Mouse (Mus musculus): ENCODE measurements around the gene Krtcap3.
"Not testable (repeated sequence)": the region's sequence is repeated elsewhere in the genome, so short reads cannot be mapped to it uniquely, and the experiment has no call there.

Gene Krtcap3

DNA sequence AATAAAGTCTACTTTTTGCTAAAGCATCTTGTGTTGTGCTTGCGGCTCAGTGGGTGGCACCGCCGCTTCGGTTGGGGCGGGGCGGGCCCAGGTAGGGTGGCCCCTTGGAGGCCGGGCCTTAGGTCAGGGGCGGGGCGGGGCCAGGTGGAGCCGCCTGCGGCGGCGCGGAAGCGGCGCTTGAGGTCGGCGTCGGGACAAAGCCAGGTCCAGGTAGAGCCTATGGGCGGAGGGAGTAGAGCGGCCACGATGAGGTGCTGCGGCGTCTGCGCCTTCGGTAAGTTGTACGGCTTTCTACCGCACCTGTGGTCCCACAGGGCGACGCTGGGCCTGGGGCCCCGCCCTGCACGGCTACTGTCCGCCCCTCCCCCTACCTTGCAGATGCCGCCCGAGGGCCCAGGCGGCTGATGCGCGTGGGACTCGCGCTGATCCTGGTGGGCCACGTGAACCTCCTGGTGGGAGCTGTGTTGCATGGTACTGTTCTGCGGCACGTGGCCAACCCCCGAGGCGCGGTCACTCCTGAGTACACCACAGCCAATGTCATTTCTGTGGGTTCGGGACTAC is at the start of gene Krtcap3:
Gene Krtcap3 (plus strand): TSS at position 151 of the 561 bp plus-strand sequence.
- DNase-seq = peak; percentile 25

DNA sequence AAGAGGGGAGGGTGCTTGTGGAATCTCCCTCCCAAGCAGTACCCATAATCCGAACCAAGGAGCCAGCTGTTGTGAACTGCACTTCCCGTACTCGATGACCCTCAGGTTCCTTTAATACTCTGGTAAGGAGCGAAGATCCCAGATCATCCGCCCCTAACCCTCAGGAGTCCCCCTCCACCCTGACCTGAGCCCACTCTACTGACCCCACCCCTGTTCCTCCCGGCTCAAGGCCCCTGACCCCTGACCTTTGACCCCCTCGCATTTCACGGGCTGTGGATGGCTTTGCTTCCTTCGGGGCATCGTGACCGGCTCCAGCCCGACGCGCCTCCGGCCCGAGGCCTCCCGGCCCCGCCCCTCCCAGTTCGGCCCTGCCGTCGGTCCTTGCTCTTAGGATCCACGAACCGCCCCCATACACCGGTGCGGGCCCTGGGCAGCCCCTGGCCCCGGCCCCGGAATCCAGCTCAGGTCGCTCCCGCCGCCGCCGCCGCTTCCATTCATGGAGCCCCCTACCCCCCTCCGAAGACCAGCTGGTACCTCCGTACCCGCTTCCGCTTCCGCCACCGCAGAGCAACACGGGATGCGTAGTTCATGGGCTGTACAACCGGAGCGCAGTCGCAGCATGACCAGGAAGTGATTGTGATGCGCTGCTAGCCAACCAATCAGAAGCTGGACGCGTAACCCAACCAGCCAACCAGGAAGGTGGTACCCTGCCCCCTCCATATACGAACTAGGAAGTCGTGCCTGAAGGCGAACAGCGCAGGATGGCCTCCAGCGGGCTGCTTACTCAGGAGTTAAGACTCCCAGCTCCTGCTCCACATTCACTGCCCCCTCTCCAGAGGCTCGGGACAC is 49.5 kb upstream of the Krtcap3 start, which contains the start of gene Zfp513:
Gene Zfp513 (minus strand): TSS at position 562 of the 849 bp plus-strand sequence.
- DNase-seq = peak; percentile 98

DNA sequence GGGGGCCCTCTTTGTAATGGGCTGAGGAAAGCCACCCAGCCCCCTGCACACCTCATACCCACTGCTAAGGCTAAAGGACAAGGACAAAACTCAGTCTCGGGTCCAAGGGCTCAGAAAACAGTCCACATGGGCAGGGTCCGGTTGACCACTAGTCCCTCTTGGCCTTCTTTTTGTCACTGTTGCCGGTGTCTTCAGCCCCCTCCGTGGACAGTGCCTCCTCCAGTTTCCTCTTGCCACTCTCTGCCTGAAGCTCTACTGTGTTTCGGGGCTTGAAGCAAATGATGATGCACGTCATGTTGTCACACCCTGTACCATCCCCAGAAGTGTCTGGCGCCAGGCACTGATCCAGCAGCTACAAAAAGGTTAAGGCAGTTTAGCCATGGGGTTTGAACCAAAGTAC is 48.6 kb upstream of the Krtcap3 start:
- no peak for DNase-seq

DNA sequence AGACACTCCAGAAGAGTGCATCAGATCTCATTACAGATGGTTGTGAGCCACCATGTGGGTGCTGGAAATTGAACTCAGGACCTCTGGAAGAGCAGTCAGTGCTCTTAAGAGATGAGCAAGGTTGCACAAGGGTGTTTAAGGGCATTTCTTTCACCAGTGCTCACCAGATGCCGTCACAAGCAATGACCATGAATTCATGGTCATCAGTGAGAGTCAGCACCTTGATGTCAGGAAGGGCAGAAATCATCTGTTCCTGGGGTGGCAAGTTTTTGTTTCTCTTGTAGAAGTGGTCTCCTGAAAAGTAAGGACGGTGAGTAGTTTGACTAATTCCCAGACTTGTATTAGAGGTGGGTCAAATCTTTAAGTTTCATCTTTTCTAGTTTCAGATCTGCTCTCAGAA is 47.6 kb upstream of the Krtcap3 start:
- no peak for DNase-seq

DNA sequence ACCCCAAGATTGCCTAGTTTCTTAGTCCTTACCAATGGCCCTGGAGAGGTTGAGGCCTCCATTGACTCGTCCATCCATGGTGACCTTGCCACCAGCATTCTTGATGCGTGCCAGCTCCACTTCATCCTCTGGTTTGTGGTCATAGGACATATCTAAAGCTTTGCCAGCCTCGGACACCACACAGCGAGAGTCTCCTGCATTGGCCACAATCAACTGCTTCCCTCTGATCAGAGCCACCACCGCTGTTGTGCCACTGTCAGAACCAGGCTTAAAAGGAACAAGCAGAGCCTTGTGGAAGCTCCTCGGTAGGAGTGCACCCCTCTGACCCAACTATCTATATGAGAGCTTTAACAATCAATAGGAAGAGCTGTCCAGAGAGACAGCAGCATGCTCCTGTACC is 47.1 kb upstream of the Krtcap3 start:
- DNase-seq = no peak

DNA sequence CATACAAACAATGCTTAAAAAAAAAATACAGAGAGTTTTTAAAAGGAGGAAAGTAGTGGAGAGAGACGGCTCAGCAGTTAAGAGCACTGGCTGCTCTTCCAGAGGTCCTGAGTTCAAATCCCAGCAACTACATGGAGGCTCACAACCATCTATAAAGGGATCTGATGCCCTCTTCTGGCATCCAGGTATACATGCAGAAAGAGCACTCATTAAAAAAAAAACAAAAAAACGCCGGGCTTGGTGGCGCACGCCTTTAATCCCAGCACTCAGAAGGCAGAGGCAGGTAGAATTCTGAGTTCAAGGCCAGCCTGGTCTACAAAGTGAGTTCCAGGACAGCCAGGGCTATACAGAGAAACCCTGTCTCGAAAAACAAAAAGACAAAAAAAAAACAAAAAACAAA is 34.9 kb upstream of the Krtcap3 start:
- DNase-seq = not testable (repeated sequence)

DNA sequence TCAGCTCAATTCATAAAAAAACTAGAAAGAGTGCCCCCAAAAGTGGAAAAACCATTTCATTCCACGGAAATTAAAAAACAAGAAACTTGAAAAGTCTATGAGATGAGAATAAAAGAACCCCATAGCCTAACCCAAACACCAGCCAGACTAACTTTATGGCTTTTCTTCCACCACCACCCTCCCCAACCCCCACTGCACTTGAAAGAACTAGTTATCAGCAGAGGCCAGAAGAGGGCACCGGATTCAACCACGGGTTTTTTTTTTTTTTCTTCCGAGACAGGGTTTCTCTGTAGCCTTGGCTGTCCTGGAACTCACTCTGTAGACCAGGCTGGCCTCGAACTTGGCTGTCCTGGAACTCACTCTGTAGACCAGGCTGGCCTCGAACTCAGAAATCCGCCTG is 33.2 kb upstream of the Krtcap3 start:
- DNase-seq = no peak

DNA sequence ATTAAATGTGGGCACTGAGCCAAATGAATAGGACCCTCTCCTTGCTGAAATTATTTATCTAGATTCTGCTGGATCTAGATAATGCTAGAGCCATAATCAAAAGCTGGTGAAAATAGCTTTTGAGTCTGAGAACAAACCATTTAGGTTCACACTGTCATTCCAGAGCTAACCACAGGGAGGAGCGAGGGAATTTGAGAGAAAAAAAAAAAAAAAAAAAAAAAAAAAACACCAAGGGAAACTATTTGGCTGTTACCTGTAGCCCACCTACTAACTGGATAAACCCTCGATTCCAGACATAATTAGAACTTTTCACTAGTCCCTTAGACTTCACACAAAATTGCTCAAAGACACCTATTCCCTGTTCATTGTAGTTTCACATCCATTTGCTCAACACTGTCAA is 32.4 kb upstream of the Krtcap3 start:
- peak; percentile 32 for DNase-seq

DNA sequence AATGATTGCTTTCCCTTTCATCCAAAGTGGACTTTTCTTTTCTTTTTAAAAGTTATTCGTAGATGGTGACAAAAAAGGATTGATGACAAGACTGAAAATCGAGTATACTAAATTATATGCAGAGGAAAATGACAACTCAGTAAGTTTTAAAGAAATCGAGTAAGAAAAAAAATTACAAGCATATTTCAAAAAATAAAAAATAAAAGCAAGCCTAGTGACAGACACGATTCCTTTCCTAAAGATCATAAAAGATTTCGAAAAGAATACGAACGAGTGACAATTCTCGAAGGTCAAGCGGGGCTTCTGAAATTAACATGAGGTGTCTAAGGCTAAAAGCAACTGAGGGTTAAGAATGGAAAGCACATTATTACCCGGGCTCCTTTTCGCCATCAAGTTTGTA is 32.0 kb upstream of the Krtcap3 start:
- DNase-seq = no peak

DNA sequence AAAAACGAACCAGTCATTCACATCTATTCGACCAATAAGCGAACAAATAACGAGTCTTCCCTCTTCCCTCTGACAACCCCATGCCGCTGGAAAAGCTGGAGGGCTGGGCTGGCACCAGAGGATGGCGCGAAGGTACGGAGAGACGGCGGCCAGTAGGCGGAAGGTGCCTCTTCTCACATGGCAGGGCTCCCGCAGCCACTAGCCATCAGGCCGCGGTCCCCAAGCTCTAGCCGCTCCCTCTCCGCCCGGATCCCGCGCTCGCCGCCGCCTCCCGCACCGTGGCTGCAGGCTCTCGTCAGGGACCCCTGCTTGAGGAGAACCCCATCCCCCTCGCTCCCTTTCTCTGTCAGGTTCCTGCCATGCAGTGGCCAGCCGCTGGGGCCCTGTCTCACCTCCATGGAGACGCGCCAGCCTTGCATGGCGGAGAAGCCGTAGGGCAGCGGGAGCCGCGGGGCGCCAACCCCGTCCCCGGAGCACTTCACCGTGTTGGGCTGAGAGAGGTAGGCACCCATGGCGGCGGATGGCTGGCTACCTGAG is 31.5 kb upstream of the Krtcap3 start:
- DNase-seq = no peak

DNA sequence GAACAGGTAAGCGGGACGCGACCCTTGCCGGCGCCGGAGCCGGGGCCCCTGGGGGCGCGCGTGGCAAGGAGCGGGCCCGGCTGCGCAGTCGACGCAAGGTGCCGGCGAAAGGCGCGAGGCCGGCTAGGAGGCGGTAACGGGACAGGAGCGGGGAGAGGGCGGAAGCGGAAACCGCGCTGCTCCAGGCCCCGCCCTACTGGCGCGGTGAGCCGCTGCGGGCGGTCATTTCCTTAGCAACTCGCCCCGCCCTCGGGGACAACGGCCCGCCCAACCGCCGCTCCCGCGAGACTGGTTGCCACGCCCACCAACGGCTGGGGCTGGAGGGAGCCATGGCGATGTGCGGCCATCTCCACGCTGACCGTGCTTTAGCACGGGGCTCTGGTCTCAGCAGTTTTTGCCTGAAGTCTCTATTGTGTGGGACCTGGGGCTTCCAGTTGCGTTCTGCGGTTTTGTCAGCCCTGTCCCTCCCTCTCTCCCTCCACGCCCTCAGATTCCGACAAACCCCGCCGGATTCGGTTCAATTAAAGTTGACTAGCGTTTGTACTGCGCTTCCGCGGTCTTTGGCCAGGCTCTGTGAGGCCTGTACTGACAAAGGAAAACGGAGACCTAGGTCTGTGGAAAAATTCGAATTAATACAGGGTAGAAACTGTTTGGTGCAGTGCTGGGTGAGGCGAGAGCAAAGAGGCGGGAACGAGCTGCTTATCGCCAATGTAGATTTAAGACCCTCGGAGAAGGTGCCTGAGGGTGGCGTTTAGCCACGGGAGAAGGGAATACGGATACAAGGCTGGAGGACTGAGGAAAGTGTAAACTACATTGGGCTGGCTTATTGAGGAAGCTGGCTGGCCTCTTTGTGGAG is 30.8 kb upstream of the Krtcap3 start, which contains the start of gene Ppm1g:
Gene Ppm1g (minus strand): TSS at position 240 of the 856 bp plus-strand sequence.
- peak; percentile 93 for DNase-seq

DNA sequence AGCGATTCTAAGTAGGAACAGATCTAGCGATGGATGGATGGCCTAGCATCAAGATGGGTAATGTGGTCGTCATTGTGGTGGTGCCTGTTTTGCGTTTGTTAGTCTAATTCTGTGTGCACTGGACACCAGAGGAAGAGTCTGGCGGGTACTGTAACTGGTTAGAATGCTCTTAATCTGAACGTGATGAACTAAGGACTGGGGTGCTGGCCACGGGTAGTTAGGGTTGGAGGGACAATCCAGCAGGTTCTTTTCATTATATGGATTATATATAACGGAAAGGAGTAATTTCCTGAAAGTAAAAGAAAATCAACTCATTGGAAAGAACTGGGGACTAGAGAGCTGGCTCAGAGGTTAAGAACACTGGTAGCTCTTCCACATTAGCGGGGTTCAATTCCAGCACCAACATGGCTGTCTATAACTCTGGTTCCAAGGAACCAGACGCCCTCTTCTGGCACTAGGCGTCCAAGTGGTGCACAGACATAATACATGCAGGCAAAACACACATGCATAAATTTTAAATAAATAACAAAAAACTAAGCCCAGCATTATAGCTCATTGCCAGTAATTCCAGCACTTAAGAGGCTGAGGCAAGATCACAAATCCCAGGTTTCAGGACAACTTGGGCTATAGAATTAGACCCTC is 30.1 kb upstream of the Krtcap3 start:
- DNase-seq = peak; percentile 49

DNA sequence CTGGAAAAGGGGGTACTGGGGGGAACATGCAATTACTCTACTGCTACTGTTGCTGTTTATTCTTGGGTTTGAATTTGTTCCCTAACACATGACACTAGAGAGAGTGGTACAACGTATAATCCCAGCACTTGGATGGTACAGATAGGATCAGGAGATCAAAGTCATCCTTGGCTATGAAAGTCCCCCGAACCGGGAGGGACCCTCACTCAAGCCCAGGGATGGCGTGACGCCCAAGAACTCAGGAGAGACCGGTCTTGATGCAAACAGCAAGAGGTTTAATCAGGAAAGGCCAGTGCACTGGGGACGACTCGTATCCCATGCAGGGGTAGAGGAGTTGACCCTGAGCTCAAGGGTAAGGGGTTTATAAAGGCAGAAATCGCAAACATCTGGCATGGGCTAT is 28.8 kb upstream of the Krtcap3 start:
- peak; percentile 51 for DNase-seq

DNA sequence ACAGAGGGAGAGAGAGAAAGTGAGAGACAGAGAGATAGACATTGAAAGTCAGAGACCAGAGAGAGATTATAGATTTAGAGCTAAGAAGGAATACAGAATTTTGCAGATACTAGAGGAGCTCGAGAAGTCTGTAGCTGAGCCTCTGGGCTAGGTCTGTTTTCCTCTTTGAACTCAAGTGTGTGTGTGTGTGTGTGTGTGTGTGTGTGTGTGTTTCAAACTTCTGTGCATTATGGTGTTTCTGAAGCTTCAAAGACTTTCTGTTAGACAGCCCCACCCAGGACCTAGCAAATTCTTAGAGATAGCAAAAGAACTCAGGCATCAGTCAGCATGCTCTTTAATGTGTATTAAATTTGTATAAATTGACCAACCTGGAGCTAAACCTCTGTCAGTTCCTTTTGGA is 24.9 kb upstream of the Krtcap3 start:
- DNase-seq = no peak

DNA sequence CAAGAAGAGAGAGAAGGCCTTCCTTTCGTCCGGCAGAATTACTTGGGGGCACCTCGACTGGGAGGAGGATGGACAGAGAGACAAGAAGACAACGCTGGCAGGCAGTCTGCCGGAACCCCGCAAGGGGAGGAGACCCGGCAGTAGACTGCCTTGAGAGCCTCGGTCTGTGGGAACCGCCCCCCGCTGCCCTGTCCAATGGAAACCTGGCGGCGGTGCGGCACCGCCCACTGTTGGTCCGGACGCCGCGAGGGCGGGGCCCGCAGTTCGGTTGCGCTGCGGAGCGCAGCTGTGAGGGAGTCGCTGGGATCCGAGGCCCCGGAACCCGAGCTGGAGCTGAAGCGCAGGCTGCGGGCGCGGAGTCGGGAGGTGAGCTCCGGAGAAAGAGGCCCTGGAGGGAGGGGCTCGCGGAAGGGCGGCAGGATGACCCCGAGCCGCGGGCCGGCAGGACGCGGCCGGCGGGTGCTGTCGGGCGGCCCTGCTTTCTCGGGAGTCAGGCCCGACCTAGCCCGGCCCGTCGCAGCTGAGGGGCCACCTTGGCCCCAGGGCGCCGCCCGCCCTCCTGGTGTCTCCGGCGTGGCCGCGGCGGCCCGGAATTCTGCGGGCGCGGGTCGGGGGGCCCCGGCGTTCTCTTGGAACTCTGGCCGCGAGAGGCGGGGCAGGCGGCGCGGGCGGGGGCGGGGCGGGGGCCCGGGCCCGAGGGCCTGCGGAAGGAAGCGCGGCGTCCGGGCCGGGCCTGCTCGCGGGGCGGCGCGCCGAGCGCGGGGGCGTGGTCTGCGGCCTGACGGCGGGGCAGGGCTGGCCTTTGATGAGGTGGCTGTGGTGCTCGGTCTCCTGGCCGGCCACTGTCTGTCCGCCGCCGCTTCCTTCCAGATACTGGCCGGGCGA is 10.6 kb upstream of the Krtcap3 start, which contains the start of the genes Nrbp1 and Gm9970:
Gene Nrbp1 (plus strand): TSS at position 228 of the 885 bp plus-strand sequence.
Gene Gm9970 (minus strand): TSS at position 596 of the 885 bp plus-strand sequence.
- peak; percentile 95 for DNase-seq

DNA sequence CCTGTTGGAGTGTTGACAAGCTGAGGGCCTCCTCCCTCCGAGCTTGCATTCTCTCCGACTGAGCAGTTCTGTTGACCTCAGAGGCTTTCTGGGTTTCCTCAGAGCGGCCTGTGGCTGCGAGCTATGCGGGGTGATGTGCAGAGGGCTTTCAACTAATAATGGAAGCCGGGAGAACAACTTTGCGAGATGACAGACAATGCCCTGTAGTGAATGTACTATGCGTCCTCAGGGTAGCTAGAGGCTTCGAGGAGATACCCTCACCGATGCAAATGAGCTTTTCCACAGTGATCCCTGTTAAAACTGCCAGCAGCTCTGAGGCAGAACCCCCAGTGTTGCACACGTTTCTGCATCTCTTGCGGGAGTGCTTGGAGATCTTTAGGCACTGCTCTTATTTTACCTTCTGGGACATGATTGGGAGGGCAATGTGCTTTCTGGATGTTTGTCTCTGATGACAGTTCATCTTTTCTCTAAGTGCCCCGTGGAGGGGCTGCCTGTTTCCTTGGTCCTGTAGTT is 9.9 kb upstream of the Krtcap3 start:
- no peak for DNase-seq

DNA sequence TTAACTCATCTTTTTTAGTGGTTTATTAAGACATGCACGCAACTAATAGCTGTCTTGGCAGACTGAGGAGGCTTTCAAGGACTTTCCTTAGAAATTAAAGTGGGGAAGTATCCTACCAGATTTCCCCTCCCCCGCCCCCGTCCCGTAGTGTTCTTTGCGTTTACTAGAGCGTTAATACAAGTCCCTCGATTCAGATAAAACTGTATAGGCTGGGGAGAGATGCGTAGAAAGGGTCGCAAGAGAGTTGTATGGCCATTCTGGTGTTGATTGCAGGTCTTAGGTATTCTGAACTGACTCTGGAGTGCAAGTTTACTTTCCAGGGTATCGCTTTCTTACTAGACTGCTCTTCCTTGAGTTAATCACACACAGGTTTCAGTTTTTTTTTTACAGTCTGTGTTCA is 9.3 kb upstream of the Krtcap3 start:
- no peak for DNase-seq

DNA sequence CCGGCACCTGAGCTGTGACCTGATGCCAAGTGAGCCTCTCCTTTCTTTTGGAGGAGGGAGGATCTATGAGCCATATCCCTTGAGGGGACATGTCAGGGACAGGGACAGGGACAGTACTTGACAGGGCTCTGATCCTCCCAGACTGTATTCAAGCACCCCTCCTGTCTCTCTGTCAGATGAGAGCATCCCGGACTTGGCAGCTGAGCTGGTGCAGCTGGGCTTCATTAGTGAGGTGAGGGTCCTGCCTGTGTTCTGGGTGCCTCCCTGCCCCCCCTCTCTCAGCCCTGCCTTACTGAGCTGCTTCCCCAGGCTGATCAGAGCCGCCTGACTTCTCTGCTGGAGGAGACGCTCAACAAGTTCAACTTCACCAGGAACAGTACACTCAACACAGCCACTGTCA is 775 bp upstream of the Krtcap3 start:
- no peak for DNase-seq

DNA sequence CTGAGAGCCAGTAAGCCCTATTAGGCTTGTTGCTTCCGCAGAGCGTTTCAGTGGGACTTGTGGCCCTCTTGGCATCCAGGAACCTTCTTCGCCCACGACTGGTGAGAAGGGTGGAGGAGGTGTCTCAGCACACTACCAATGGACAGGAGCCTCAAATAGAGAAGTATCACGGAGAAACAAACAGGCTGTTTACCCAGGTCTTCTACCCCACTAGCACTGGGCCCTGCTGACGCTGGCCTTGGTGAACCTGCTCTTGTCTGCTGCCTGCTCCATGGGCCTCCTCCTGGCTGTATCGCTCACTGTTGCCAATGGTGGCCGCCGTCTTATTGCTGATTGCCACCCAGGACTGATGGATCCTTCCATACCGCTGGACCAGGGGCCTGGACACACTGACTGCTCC is 660 bp downstream of the Krtcap3 start:
- no peak for DNase-seq

DNA sequence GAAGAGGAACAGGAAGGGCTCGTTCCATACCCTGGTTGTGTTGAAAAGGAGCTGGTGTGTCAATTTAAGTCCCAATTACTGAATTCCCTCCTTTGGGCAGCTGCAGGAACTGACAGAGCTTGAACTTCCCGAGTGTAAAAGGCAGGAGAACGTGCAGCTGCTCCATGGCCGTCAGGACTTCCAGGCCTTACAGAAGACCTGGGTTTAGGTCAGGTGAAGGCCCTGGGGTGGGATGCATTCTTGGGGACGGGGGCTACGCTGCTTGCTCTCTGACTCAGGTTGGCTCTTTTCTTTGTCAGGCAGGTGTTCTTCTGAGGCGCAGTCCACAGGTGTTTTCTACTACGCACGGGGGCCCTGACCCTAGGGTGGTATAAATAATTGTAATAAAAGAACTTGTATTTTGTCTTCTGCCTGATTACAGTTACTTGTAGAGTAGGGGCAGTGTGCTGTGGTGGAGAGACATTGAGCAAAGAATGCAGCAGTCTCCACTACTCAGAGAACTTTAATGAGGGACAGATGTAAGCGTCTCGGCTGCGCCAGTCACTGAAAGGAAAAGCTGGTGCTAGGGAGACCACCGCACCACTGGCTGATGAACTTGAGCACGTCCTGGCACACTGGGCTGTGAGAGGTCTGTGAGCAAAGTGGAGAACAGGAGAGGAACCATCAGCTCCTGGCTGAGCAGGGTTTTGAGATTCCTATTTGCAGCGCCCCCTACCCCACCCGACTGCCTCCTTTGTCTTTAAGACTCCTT is 1.5 kb downstream of the Krtcap3 start:
- DNase-seq = no peak
